Mouse (Mus musculus) liver, embryonic 18 days (tissue): Measurements from ENCODE around the gene Cdc42ep3. TPM values are rescaled to one million over a fixed set of nuclear protein-coding genes. Genes with fewer than 3 reads are reported as not detected.

Experiments used
- polyA plus RNA-seq: library from polyadenylated mRNA; depleted of rRNA; stranded (reverse); fragments of >200 nt; gene quantifications from 2 replicates; pipeline ENCODE4 v1.2.3, GENCODE M21; 2012; rRNA removed

Cdc42ep3 gene
- polyA plus RNA-seq, result 10.2 and 12.9 TPM in 2 replicates

GRCm38 (mm10) chr17:79354444-79355270, at the start of gene Cdc42ep3:
Gene Cdc42ep3, minus strand, starts transcription at chr17:79355091.

